Mouse (Mus musculus): ENCODE measurements around the gene Gm11168.
"Not testable (repeated sequence)": the region's sequence is repeated elsewhere in the genome, so short reads cannot be mapped to it uniquely, and the experiment has no call there.

DNA sequence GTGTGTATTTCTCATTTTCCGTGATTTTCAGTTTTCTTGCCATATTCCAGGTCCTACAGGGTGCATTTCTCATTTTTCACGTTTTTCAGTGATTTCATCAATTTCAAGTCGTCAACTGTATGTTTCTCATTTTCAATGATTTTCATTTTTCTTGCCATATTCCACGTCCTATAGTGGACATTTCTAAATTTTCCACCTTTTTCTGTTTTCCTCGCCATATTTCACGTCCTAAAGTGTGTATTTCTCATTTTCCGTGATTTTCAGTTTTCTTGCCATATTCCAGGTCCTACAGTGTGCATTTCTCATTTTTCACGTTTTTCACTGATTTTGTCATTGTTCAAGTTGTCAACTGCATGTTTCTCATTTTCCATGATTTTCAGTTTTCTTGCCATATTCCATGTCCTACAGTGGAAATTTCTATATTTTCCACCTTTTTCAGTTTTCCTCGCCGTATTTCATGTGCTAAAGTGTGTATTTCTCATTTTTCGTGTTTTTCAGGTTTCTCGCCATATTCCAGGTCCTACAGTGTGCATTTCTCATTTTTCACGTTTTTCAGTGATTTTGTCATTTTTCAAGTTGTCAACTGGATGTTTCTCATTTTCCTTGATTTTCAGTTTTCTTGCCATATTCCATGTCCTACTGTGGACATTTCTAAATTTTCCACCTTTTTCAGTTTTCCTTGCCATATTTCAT lies 19.3 kb downstream of the Gm11168 start:
- not testable (repeated sequence) for TF ChIP-seq CTCF (IDR thresholded peaks at IDR 0.05; ENCODE audit: borderline replicate concordance, insufficient read depth, low read depth, low read length); POLR2A (IDR thresholded peaks at IDR 0.05; ENCODE audit: borderline replicate concordance, insufficient read depth, low read length)
